Comparison of ENCODE assay signal across 8 mouse cellular contexts in genomic region chr1:130550242-130551167, GRCm38 (mm10).
DNase-seq lines count a peak whose midpoint lies in the region; ATAC-seq lines count a peak whose summit lies in the region.
"Had no signal": no experiment of that assay in that cellular context is flagged by ENCODE, and none has a peak within 500 bp of the region (broad histone marks: within the 10 kb centered on the region; RNA-seq: fewer than 3 reads in every experiment).

No protein-coding gene starts in this region.

- no peaks in the 10 kb centered on the region for H3K36me3 ChIP-seq in forebrain, embryonic 14.5 days (ENCODE audit: control insufficient read depth, insufficient read depth, low read length)
- H3K36me3 ChIP-seq: embryonic facial prominence, embryonic 15.5 days had no signal

- no peak overlapping the region for H3K4me2 ChIP-seq in forebrain, embryonic 14.5 days (ENCODE audit: low read length)
- H3K4me2 ChIP-seq: embryonic facial prominence, embryonic 15.5 days had no signal

- H3K9ac ChIP-seq in forebrain, embryonic 14.5 days (ENCODE audit: low read length): no peak overlapping the region
- H3K9ac ChIP-seq: embryonic facial prominence, embryonic 15.5 days had no signal

- H3K4me3 ChIP-seq in forebrain, embryonic 14.5 days (ENCODE audit: low read depth, low read length): no peak overlapping the region
- H3K4me3 ChIP-seq: embryonic facial prominence, embryonic 15.5 days had no signal

- H3K27me3 ChIP-seq in forebrain, embryonic 14.5 days (replicated peaks; ENCODE audit: control insufficient read depth, insufficient read depth, low read length): no peaks in the 10 kb centered on the region
- H3K27me3 ChIP-seq: embryonic facial prominence, embryonic 15.5 days had no signal

- 74% methylated on average over 19 of the region's 19 CpGs for WGBS in forebrain, embryonic 14.5 days

- ATAC-seq in forebrain, embryonic 14.5 days: no peak

- no peaks in the 10 kb centered on the region for H3K4me1 ChIP-seq in forebrain, embryonic 14.5 days (ENCODE audit: control insufficient read depth, insufficient read depth, low read length)
- H3K4me1 ChIP-seq: embryonic facial prominence, embryonic 15.5 days had no signal

- no peak overlapping the region for H3K27ac ChIP-seq in forebrain, embryonic 14.5 days (ENCODE audit: low read depth, low read length)
- H3K27ac ChIP-seq: embryonic facial prominence, embryonic 15.5 days had no signal

- intact Hi-C loops in left cerebral cortex, postnatal 36 days (cut with DNase I): no loop called here

- DNase-seq in ZHBTc4 (ENCODE audit: low read depth, low spot score): peak; percentile 52
- peak; percentile 28 for DNase-seq in forelimb bud, embryonic 11.5 days (ENCODE audit: low read depth, low spot score)
- peak; percentile 38 to 48 for DNase-seq in kidney, adult 8-10 months
- peak; percentile 25 to 39 for DNase-seq in lung, postnatal 4 days
- DNase-seq in forebrain, embryonic 14.5 days (ENCODE audit: low spot score): no peak
- no peak for DNase-seq in yolk sac, embryonic 10.5 days (ENCODE audit: low spot score)
- DNase-seq in left cerebral cortex, postnatal 36 days (ENCODE audit: low spot score in 2 of 2): no peak

- no peaks in the 10 kb centered on the region for H3K9me3 ChIP-seq in forebrain, embryonic 14.5 days (replicated peaks; ENCODE audit: control insufficient read depth, low read length)
- H3K9me3 ChIP-seq: embryonic facial prominence, embryonic 15.5 days had no signal

Comparison
In these comparisons a context has a peak if more than half of its experiments do, and no peak if none do; other contexts are left out.
1. DNase-seq: peak in ZHBTc4 (single experiment), forelimb bud, embryonic 11.5 days (single experiment), kidney, adult 8-10 months (2 of 2) and lung, postnatal 4 days (2 of 2); none in forebrain, embryonic 14.5 days (single experiment), yolk sac, embryonic 10.5 days (single experiment) and left cerebral cortex, postnatal 36 days (0 of 2).